Mouse (Mus musculus) ovary, postnatal 10 days (tissue): ENCODE results near the gene Pbx1.

Experiments
- DNase-seq: peaks from one replicate; pipeline ENCODE4 v3.0.0; 2022; ENCODE audit warnings: low spot score

The Pbx1 gene

DNA sequence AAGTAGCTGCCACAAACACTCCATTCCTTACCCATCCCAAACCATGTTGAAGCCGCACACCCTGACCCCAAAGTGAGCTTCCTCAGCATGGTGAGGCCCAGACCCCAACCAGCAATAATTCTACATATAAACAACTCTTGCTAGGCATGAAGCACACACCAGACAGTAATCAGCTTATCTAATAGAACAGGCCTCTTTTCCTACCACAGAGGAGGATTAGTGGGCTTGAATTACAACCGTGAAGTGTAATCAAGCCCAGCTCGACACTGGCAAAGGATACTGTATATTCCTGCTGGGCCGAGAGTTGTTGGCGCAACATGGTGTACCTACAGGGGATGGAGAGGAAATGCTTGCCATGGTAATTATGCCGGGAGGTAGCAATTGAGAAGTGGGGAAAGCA is 205.9 kb downstream of the Pbx1 start:
- no peak for DNase-seq

DNA sequence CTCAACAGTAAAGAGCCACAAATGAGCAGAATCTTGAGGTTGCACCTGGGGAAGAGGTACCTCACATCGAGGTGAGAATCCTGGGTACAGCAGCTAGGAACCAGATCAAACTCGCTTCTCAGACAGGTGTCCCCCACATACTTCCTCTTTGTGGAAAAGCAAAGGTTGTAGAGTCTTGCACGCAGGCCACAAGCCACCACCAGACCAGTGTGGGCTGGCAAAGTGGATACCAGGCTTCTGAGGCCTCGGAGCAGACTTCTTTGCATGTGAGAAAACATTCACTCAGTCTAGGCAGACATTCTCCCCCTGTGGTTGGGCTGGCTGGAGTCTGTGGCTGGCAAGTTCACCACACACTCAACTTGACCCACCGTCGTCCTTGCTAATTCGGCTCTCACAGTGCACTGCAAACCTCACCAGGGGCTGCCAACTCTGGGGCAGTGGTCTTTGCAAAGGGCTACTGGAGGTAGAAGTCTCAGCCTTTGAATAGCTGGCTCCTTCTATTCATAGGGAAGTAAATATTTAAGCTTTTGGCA is 206.4 kb downstream of the Pbx1 start:
- DNase-seq = no peak

DNA sequence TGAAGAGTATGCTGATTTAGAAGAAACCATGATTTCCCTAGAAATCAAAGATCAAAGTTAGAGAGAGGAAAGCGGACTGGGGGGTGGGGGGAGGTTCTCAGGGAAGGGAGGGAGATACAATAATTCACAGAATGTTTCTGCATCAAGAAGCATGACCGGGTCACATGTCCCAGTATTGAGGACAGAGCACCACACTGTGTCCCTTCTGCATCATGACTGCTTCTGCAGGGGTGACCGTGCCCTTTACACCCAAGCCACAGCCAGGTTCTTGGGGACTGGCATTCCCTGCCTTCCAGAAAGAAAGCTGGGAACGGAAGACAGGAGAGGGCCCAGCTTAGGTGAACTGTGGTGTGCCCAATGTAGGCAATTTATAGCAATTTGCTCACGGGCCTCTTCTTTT is 207.9 kb downstream of the Pbx1 start:
- DNase-seq = no peak

DNA sequence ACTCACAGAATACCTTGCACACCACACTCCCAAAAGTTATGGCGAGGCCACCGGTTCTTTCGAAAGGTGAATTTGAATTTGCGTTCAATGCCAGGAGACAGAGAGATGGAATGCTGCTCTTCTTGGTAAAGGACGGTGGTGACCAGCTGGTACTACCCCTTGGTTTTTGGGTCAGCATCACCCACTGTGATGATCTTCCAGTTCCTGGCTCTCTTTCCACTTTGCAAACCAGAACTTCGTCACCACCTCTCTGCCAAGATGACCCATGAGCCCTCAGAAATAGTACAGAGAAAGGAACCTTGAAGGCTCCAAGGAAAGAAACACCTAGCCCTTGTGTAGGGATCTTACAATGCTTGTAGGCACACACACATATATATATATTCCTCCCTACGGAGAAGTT is 209.3 kb downstream of the Pbx1 start:
- DNase-seq = no peak

DNA sequence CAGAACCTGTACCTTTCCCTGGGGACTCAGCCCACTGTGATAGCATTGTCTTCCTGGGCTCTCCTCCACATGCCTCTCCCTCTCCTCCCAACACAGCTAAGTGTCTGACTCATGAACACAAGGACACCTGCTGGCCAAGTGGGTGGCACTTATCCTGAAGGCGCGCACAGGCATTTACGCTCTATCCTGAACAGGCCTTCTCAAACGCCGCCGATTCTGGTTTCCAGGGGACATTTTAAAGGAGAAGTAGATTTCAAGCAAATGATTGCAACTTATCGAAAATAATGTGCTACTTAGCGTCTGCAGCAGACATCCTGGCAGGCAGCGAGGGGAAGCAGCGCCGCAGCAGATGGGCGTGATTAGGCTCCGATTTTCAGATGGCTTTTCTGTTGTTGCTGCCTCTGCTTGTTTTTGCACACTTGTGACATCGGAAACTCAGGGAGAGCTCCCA is 211.0 kb downstream of the Pbx1 start:
- DNase-seq = no peak

DNA sequence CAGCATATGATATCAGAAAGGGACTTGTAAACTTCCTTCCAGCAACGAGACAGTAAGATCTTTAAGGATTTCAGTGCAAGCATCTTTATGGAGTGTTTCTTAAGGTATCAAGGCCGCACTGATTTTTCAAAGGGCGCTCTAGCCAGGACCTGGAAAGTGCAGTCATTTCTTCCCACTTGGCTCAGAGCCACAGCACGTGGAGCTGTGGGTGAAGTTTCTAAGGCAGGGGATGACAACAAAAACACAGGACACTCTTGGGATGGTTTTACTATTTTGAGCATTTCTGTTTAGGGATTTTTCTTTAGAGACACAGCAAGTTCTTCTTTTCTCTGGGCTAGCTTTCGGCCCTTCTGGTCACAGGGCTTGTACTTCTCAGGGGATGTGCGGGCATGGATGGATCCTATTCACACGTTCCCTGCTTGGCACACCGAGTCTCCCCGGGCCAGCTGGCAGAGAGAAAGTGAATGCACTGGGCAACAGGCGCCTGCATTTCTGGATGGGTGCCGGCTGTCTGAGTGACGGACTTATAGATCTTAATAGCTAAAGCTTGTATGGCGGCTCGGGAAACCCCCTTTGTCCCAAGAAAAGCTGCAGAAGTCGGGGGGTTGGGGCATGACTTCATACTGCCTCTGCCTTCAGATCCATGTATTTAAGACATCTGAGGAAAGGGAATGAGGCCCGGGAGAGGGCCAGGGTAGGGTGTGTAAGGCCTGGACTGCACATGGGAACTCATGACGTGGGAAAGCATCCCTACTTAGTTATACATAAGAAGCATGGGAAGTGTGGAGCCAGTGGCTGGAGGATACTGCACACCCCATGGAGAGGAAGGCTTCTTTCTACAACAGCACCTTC is 215.9 kb downstream of the Pbx1 start:
- DNase-seq = no peak

DNA sequence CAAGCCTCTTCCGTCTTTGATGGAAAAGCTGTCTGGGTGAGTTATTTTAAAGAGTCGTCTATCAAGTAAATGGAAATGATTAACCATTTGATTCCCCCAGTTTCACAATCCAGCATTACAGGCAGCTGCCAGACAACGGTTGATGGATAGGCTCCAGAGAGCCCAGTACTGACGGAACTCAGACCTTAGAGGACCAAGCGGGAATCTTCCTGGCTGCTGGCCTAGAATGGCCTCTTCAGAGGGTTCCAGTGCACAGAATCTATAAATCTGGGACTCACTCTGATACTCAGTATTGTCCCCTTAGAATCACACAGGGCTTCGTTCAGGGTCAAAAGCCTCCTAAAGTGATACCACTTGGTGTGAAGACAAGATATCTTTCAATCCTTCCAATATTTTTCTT is 216.6 kb downstream of the Pbx1 start:
- DNase-seq = no peak

DNA sequence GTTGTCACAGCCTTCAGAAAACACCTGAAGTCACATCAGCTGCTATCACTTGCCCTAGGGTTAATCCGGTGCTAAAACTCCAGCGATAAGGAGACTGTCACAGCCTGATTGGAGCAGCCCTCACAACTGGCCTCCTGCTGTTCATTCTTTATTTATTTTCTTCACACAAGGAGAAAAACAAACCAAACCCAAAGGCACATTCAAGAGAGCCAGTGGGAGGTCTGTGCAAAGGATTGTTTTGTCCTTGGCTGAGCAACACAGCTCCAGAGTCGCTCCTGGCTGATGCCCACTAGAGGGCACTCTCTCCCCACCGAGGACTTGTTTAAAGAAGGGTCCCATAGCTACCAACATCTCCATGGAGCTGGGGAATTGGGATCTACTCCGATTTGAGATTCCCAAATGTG is 218.0 kb downstream of the Pbx1 start:
- DNase-seq = peak; percentile 41

DNA sequence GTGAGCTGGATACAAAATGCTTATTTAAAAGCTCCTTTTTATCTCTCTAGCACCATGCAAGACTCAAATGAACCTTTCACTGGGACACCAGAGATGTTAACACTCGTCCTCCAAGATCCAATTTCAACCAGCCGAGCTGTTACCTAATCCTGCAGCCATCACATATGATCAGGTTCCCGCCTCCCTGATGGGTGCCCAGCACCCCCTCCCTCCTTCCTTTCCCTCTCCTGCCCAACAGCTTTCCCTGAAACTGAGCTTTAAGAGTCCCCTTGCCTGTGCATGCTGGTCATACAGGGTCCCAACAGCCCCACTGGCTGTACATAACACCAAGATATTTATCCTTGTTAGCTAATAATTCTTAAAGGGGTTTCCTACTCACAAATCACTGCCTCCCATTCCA is 218.5 kb downstream of the Pbx1 start:
- DNase-seq = no peak

DNA sequence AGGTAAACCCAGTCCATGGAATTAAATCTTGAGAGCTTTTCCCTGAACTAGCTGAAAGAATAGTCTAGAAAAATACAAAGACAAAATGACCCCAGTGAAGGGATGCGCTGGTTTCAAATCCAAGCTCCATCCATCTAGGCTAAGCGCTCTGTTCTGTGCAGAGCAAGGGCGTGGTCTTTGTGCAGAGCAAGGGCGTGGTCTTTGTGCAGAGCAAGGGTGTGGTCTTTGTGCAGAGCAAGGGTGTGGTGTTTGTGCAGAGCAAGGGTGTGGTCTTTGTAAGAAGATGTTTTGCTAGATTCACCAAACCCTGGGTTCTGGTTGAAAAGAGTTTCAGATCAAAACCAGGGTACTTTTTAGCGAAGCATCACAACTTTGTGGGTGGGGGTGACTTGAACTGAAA is 221.7 kb downstream of the Pbx1 start:
- no peak for DNase-seq

DNA sequence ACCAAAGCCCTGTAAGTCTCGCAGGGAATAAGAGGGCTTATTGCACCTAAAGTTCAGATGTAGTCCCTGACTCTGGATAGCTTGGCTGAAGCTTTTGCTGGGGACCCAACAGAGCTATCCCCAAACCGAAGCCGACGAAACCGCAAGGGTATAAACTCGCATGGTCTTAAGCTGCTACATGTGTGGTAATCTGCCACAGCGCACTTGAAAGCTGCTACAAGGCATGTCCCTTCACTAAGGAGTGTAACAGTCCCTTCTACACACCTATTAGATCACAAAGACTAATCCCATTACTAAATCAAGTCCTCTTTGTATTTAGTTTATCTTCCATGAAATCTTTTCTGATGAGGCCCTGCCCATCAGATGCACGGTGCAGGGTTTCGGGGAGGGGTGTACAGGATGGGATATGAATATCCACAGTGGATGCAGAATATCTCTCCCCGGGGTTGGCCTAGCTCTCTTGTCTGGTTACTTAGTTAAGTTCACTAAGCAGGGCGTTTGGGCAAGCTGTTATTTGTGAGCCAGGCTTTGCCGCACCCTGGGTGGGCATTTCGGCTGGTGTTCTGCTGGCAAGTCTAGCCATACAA is 231.4 kb downstream of the Pbx1 start:
- no peak for DNase-seq

DNA sequence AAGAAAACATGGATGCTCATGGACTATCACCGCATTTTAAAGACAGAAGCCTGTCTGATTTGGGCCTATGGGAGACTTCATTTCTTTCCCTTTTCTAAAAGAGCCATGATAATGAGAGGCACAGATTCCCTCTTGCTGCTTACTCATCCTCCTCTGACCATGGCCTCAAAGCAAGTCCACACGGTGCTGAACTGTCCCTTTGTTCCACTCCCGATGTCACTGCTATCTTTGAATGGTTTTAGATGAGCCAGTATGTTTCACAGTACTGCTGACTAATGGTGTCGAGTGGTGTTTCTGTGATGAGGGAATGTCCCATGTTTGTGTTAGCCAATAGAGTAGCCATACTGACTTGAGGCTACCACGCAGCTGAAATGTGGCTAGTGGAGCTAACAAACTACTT is 233.8 kb downstream of the Pbx1 start:
- no peak for DNase-seq

DNA sequence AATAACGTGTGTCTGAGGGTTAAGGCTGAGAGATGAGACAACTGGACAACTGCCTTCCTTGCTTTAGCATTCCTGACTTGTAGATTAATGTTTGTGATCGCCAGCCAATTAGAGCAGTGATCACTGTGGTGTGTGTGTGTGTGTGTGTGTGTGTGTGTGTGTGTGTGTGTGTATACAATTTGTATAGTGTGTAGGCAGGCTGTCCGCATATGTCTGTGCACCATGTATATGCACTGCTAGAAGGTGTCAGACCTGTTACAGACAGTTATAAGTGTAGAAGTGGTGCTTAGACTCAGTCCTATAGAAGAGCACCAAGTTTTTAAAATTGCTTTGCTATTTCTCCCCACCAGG is 234.2 kb downstream of the Pbx1 start:
- DNase-seq = no peak

DNA sequence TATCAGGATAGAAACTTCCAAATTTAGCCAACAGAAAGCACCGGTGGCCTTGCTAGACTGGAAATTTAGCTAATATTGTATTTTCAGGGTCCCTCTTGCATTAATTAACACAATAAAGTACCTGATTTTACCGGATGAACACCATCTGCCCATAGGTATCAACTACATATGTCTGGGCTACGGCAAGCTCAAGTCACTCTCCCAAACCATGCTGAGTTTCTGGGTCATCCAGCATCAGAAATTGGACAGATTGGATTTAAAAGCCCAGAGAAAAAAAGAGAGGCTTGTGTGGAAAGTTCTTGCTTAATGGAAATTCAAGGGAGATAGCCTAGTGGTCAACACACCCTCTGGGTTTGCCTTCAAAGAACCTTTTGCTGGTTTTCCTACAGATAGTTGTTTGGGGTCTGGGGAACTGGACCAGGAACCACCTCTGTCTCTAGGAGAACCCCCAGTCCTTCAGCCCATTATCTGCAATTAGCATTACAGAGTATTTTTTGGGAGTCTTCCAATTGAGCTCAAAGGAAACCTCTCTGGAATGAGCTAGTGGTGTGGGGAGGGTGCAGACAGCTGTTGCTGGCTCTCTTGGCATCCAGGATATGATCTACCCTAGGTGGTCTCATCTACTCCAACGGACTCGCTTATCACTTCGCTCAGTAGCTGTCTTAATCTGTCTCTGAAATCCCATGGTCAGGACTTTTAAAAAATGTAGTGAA is 234.7 kb downstream of the Pbx1 start:
- no peak for DNase-seq

DNA sequence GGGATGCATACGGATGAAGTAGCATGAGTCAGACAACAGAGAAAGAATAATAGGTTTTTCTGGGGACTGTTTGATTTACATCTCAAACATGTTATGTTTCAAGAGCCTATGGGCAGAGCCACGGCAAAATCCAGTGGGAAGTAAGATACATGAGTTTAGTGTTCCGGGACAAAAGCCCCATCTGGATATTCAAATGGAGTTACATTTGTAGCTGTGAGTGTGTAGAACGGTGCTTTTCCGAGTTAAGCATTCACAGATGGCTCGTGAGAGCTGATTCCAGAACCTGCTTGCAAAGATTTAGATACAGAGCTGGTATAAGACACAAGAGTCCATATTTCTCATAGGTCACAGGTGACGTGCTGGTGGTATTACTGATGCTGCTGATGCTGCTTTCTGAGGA is 238.7 kb downstream of the Pbx1 start:
- no peak for DNase-seq

DNA sequence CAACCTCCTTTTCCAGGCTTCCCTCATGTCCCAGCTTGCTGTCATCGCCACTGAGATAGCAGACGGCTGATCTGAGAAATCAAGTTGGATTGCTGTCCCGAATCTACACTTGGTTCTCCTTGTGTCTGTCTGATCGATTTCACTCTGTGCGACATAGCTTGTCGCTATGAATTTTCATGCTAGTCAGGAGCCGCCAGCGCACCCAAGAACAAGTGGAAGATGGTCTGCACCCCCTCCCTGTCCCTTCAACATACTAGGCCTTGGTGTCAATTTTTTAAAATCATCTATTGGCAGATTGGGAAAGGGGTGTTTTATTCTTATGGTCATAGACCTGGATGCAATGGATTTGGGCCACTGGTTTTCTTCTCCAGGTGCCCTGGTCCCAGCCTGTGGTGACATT is 249.3 kb downstream of the Pbx1 start:
- no peak for DNase-seq

DNA sequence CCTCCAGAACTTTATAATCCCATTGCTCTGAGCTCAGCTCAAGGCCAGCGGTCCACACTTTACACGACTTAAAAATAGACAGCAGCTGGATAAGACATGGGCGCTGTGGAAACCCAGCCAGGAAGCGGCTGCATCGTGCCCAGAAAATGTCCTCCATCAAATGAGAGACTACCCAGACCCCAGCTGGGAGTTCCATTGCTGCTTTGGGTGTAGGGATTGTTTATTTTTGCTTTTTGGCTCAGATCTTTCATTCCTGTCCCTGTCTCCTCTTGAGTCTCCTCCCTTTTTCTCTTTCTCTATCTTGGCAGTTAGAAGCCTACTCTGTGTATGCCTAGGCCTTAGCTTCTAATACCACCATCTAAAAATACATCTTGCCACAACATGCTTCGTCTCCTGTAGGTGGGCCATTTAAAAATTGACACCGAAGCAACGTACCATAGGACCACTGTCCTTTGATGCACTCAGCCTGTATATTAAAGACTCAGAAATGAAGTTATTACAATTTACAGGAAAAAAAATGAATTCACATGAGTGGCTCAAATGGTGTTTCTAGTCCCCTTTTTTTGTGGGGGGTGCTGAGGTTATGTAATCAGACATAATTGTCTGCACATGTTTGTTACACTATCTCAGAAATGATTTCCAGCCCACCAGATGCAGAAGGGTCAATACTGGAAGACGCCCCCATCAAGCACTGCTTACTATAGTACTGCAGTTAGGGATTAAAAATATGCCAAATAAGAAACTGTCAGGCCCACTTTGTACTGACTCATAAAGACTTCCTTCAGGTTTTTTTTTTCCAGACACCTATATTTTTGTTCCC is 251.2 kb downstream of the Pbx1 start:
- peak; percentile 27 for DNase-seq

DNA sequence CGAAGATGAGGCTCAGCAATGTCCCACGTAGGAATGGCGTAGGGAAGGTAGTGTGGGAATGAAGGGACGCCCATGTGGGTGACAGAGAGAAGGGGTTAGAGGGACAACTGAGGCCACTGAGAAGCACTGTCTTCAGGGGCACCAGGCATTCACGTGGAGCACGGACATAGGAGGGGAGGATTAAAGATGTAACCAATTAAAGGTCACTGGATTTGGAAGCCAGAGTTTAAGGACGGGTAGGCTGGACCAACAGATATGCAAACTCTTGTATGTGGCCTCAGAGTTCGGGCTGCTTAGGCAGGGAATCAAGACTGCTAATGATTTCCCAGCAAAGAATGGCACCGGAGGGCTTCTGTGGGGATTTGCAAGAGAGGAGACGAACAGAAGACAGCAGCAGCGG is 252.4 kb downstream of the Pbx1 start:
- DNase-seq = no peak

DNA sequence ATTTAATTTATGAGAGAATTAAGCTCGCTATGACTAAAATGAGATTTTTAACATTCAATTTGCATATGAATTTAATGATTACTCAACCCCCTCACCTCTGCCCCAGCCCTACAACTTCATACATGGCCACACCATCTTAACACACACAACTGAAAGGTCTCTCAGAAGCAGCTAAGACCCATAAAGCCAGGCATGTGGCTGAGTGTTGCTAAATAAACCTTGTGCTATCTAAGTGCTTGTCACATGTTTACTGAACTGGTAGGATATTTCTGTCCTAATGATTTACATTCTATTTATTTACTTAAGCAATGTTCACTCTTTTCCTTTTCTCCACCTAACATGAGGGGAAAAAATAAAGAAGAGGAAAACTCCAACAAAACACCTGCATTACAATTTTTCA is 253.5 kb downstream of the Pbx1 start:
- DNase-seq = no peak

DNA sequence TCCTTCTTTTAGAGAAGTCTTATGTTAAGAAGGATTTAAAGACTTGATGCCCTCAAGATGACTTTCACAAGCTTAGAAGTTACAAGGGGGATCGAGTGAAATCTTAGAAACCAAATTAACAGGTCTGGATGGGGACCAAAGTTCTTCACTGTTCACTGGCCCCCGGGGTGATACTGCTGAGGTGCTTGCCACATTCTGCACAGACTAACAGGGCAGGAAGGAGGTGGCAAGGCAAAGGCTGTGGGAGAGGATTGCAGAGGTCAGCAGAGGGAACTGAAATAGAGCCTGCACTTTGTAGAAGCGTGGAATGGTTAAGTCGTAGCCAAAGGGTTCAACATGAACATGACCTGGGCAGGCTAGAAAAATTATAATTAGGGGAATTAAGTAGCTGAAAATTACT is 256.5 kb downstream of the Pbx1 start:
- DNase-seq = no peak

DNA sequence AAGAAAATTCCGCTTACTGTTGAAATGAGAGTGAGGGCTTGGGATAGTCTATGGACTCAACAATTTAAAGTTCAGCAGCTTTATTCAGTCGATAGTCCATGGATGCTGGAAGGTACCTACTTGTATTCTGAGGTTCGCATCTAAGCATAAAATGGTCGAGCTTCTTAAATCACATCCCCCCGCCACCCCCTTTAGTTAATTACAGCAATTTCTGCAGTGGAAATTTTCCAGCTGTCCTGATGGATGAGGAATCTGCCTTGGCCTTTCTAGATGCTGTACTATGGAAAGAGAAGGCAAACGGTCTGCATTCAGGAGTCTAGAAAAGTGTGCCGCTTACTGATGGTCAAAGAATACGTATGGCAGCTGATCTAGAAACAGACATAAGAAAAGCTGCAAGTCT is 262.3 kb downstream of the Pbx1 start:
- DNase-seq = no peak

DNA sequence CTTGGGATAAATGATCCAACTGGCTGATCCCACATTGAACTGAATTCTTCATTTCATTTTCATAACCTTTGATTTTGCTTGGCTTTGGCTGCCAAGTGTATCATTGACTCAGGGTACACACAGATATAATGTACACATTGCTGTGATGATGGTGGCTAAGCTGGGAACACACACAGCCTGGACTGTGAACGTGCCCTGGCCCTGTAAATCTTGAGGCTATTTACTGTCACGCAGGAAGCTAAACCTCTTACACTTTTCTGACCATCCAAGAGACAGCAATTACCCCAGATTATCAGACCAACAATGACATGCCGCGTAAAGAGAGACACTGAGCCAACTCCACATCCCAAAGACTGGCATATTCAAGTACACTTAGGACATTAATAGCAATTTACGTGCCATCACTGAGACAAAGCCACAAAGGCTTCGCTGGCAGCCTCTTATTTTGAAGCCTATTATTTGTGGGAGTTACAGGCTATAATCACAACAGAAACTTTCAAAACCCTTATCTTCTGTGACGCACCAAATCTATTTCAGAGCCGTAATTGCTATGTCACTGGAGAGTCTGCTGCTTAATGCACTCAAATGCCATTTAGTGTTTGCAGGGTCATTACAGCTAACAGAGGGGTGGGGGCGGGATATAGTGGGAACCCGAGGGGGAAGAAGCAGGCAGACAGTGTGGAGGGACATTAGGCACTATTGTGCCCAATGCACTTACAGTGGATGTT is 262.9 kb downstream of the Pbx1 start:
- DNase-seq = no peak
